Mouse (Mus musculus) urinary bladder, adult 18-20 months (tissue): ENCODE data around the gene Rab3c.
A peak's percentile ranks its signal among the peaks of the same experiment; 100 is the strongest.

Experiments
- DNase-seq, 2 experiments: peaks; one replicate each; pipeline ENCODE4 v3.0.0; 2022; ENCODE audit warnings: low spot score in 2 of 2, mixed read lengths in 2 of 2

Rab3c gene

DNA sequence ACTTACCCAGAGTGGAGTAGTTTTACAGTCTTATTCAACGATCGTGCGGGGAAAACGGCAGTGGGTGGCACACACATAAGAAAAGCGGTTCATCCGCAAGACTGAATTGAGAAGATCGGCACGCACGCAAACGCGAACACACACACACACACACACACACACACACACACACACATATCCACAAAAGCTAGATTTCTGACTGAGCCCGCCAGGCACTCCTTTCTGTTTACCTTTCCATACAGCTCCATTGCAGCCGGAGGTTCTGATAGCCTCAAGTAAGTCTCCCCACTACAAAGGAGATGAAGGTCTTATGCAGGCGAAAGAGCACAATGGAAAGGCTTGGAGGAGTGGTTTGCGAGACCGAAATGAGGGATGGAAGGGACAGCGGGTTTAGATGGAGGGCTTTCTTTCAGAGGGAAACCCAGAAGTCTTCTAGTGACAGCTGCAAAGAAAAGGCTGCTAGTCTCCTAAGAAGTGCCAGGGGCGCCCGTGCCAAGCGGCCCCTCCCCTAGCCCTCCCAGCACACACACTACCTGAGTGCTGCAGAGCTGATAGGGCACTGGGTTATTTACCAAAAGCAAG, at the start of gene Rab3c:
TSS of gene Rab3c (minus strand) at position 434 of the 582 bp plus-strand sequence.
- DNase-seq: no peak

DNA sequence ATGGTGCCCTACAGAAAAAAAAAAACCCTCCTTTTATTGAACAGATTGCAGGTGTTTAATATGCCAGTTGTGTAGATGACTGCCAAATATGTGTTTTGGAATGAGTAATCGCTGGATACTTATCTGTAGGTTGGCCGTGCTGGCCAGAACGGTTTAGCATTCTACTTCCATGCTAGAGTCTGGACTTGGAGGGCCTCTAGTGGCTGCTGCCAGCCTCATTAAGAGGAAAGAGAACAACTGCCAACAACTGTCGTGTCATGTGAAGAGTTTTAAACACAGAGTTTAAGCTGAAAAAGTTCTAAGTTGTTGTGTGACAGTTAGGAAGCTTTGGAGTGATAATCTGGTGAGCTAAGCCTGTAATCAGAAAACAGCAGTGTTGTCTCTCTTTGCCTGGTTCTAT, 38.0 kb upstream of the Rab3c start:
- no peak for DNase-seq

DNA sequence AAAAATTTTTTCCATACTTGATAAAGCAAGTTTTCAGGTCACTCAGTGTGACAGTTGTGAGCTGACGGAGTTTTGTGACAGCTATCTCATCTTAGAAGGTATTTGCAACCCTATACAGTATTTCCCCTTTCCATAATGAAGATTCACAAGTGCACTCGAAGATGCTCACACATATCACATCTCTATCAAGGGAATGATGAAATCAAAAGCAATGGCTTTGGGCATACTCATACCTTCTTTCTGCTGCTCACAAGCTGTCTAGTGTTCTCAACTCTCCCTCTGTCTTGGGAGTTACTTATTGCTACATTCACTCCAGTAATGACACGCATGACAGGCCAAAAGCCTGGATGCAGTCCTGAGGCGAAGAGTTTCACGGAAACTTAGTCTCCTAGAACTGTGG, 26.4 kb upstream of the Rab3c start:
- no peak for DNase-seq

DNA sequence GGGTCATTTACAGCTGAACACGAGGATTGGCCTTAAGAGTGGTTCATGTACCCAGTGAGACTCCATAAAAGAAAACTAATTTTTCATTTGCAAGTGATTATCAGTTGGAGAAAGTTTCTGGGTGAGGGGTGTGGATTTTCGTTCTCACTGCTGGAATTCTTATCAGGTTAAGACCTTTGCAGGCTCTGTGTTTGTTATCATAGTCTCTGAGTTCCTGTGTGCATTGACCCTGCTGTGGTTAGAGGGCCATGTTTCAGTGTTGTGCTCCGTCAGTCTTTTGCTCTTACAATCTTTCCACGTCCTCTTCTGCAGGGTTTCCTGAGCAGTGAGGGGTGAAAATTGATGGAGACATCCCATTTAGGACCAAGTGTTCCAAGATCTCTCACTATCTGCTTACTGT, 16.3 kb upstream of the Rab3c start:
- DNase-seq: no peak

DNA sequence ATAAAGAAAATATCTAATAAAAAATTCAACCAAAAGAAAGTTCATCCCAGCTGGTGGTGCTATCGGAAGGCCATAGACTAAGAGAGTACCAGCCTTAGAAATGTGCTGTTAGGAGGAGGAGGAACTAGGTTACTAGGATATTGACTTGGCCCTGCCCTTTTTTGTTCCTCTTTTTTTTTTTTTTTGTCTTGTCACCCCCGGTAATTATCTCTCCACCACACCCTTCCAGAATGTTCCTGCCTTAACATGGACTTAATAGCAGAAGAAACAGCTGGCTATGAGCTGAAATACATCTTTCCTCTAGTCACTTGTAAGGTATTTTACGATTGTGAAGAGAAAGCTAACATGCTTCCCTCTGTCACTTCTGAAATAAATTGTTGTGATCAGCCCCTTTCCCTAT, 7.7 kb upstream of the Rab3c start:
- DNase-seq: no peak

DNA sequence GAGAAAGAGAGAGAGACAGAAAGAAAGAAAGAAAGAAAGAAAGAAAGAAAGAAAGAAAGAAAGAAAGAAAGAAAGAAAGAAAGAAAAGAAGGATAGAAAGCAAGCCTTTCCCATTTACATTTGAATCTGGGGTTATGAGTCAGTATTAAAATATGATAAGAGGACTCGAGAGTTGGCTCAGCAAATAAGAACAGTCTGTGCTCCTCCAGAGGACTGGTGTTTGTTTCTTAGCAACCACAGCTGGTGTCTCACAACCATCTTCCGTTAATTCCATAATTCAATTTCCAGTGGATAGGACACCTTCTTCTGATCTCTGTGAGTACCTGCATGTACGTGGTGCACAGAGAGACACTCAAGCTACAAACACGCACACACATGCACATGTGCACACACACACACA, 3.0 kb upstream of the Rab3c start:
- DNase-seq: no peak

DNA sequence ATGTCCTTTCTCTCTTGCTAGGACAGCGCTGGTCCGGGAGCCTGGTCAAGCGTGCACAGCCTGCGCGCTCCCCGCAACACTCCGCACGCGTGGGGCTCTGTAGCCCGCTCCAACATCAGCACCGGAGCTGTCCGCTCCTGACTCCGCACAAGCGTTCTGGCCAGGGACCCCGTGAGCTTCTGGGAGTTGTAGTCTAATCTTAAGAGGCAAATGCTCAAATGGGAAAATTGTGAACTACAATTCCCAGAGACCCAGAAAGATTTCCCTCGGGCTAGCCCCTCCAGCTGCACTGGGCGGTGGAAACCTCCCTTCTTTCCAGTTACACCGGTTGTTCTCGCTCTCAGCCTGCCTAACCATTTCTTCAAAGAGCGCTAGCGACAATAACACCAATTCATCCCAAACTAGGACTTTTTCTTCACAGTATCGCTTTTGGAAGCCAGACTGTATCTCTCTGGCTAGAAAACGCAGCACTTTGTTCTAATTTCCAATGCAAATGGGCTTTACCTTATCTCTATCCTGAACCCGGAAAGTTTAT, 701 bp downstream of the Rab3c start:
- peak in 1 of 2 experiments; percentile 2 for DNase-seq

DNA sequence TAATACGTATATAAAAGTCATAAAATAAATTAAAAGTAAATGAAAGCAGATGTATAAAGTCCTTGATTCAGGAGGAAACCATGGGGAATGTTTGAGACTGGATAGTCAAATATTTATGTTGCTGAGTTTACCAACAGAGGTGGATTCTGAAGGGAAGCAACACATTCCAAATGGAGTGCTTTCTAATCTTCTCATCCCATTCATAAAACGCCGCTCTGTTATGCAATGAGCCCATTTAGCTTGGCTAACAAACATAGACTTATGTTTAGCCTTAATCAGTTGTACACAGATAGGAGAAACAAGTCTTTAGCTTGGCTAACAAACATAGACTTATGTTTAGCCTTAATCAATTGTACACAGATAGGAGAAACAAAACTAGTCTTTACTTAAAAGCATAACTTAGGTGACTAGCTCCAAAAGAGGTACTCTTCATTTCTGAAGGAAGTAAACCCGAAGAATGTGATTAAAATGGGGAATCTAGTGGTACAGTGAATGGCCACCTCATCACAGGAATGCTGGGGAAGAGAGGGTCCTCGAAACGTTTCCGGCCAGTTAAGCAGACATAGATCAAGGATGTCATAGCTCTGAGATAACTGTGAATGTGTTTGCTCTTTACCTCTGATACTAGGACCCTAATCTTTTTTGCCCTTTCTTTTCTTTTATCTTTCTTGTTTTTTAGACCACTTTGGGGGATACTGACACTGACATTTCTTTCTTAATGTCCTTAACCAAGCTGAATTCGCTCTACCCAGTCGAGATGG, 1.6 kb downstream of the Rab3c start:
- DNase-seq: no peak

DNA sequence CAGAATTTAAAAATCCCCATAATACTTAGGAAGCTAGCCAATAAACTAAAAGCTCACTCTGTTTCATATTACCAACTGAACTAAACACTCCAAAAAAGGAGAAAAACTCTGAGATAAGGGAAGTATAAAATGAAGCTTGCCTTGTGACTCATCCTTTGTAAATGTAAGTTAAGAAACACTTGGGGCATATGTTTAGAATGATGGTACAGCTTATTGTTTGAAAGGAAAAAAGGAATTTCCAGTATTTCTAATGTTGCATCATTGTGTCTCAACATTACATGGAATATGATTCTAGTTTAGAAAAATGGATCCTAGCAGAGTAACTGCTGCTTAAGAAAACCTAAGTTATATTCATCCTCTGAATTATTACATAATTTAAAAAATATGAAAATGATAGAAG, 3.1 kb downstream of the Rab3c start:
- DNase-seq: no peak

DNA sequence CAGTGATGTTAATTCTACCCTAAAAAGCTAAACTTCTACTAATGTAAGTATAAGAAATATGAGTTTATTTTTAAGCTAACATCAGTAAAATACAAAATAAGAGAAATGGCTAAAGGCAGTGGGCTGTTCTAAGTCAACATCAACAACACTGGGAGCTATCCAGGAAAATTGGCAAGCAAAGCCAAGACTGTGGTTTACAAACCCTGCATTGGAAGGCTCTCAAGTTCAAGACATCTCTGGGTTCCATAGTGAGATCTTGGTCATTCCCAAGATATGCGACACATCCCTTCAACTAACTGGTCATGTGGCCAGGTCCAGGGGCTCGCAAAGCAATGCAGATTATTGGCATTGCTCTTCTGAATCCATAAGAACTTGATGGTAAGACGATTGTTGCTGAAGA, 5.3 kb downstream of the Rab3c start:
- no peak for DNase-seq

DNA sequence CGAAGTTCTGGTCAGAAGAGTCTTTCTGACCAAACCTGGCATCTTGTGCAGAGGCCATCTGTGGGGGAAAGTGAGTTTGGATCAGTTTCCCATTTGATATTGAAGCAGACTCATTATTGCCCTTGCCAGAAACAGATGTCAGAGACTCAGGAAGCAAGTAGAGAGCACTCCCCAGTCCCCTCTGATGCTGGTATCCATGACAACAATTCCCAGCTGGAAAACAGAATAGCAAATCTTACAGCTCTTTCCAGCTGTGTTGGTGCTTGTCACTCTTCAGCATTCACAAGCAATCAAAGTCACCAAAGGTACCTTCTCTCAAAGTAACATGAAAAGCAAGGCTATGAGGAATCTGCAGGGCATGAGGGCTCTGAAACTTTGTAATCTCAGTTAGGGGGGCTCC, 20.1 kb downstream of the Rab3c start:
- no peak for DNase-seq

DNA sequence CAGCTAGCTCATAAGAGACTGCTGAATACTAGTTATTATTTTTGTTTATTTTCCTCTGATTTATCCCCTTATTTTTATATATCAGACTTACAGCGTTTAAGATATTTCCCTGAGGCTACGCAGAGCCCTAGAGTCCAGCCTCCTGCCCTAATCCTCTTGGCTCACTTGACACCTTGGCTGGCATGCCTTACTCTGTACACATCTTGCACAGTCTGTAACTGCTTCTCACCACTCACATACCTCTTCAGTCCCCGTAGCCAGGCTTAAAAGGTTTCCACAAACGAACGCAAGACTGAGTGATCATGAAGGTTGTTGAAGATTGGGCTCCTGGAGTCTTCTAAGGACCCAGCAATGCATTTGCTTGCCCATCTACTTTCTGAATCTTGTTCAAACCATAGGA, 29.3 kb downstream of the Rab3c start:
- no peak for DNase-seq

DNA sequence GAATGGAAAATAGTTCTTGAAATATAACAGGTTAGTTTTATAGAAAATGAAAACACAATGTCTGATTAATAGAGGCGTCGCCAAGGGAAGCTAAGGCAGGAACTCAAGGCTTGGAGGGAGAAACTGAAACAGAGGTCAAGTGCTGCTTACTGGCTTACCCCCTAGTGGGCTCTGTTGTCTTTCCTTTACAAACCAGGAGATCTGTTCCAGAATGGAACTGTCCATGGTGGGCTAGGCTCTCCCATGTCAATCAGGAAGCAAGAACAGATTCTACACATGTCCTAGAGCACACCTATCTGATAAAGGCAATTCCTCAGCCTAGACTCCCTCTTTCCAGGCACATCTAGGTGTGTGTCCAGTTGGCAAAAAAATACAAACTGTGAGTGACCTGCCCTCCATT, 32.3 kb downstream of the Rab3c start:
- no peak for DNase-seq

DNA sequence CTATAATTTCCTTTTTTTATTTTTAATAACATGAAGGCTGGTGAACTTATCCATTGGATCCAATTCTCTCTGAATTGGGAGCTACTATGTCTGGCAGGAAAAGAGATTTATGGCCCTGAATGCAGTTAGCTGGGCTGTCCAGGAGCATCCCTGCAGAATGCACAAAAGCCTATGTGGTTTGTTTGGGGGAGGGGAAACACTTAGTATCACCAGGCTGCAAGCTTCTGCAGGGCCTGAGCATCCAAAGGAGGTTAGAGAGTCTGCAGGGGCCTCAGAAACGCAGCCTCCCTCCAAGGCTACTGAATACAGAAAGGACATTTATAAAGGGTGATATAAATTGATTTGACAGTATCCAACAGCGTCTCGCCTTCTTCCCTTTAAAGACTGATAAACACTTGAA, 41.8 kb downstream of the Rab3c start:
- DNase-seq: no peak

DNA sequence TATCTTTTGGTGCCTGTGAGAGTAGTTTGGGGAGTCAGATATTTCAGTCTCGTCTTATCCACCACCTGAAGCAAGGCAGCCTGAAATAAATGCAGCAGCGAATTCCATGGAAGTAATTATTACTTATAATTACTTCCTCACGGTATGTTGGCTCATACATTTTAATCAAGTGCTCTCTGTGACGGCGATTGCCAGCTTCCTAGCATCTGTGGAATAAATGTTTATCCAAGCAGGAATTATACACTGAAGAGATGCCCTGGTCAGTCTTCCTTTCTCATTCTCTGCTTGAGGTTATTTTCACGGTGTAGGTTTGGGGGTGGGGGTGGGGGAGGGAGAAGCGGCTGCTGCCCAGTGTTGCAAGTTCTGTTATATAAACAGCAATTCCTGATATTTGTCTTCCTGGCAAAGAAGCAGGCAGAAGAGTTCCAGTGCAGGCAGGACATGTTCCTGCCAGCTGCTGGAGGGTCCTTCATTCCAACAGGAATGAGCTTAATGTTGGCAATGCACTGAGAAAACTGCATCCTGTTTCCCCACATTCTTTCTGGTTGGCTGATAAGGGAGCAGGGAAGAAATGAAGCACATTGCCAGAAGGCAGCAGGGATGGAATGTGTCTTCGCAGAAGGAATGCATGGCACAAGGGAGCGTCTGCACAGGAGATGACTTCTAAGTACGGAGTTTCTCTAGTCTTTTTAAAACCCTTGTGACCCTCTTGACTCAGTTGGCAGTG, 43.4 kb downstream of the Rab3c start:
- no peak for DNase-seq

DNA sequence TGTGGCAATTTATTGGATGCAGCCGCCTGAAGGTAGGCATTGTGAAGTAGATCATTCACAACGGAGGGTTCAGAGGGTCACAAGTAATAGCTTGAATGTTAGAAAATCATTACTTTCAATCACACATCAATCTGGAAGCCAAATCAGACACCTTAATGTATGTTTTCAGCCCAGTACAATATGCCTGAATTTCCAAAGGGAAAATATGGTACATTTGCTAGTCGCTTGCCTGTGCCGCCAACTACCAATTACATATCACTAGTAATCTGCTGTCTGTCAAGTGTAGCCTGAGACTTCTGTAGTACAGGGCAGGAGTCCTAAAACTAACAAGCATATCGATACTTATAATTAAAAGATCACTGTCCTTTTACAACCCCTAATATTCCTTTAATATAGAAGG, 47.4 kb downstream of the Rab3c start:
- no peak for DNase-seq

DNA sequence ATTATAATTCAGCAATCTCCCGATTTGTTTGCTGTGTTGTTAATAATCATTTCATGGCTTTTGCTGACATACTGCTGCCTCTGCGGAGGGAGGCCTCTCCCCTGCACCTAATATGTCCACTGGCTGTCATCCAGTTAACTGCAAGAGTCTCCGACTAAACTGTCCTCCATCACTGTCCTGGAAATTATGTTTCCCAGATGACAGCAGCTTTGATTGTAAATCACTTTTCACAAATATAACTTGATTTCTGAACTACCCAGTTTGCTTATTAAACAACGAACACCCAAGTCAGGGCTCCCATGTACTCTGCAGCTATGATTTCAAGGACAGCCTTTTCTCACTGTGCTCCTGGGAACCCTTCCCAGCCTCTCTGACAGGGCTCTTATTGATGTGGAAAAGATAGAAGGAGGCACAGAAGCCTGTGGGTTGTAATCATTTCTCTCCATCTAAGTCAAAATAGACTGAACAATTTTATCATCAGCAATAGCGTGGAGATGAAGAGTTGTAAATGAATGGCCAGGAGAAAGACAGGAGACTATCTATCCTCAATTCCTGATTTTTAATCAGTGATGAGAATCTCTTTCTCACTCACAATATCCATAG, 49.6 kb downstream of the Rab3c start:
- no peak for DNase-seq

DNA sequence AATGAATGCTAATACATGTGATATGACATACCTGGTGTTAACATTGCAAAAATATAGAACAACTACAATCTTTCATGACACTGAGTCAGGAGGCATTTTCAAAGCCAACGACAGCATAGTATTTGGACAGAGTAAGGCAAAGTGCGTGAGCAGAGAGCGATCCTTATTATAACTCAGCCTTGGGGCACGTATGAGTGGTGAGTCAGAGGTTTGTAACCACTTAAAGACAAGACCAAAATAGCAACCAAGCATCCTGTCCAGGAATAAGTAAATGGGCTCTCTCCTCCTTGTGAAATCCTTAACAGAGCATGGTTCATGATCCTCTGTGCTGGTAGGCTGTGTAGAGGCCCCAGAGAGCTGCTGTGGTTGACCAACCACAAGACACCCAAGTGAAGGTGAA, 50.8 kb downstream of the Rab3c start:
- no peak for DNase-seq

DNA sequence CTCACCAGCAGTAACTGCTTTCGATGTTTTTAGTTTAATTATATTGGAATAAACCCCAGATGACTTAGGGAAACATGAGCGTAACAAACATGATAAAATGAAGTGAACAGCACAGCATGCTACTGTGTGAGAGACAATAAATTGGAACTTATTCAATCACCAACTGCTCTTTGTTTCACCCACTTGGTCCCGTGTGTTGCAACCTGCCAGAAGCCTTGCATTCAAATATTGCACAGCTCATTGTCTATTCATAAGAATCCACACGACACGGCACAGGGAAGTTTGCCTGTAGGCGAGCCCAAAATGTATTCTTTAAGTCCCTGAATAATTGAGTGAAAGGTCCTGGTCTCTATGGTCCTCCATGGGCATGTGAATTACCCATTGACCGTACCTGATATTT, 61.6 kb downstream of the Rab3c start:
- no peak for DNase-seq

DNA sequence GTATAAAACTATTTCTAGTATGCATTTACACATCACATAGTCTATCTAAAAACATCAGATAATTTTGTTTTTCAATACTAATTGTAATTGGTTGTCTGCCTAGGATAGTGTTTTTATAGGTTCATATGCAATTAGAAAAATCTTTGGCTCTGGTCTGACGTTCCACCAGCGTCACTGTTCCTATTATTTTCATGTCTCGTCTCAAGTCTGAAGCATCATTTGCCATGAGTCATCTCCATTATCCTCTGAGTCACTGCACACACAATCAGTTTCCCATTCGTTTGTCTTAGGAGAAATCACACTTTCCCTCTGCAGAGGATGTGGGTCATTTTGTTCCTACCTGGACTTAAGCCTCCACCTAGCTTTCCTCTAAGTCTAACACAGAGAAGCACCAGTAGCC, 62.3 kb downstream of the Rab3c start:
- no peak for DNase-seq

DNA sequence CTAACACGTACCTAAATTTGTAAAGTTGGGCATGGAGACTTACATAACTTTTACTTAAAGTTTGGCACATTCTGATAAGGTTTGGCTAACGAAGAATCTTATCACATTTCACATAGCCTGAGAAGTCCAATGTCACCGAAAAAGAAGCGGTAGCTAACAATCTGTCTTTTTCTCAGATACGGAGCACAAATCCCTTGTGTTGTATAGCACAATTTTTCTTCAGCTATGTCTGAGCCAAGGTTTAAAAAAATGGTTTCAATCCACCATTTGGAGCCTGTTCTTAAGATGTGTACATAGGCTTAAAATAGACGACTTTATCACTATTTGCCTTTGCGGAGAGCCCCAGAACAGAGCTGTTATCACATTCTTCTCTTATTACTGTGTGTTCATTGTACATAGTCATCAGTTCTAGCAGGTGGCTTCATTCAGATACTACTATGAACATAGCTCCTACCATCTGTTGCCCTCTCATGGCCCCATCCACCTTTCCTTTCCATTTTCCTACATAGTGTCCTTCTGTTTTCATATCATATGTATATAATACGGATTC, 69.2 kb downstream of the Rab3c start:
- DNase-seq: no peak

DNA sequence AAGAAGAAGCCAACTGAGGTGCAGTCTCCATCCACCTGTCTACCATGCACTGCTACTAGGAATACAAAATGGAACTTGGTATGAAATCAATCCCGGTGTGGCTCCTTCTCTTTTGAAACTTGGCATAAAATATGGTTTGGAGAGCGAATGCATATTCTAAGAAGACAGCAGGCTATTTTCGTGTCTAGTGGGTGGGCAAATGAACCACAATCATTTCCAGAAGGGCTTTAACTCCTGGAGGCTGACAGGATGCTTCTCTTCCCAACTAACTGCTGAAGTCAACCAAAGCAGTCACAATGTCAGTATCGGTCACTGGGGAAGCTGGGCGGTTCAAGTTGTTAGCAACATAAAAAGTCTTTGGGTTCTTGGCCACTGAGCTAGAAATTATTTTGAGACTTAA, 81.9 kb downstream of the Rab3c start:
- DNase-seq: no peak
